Mouse (Mus musculus) lung, adult 2 months (tissue): ENCODE measurements around the gene Olfr544. TPM values are rescaled to one million over a fixed set of nuclear protein-coding genes. Genes with fewer than 3 reads are reported as not detected.

Source experiments
- DNase-seq: peaks from one replicate; pipeline ENCODE4 v3.0.0; 2022
- H3K4me1 ChIP-seq: fragments of 200-500 bp; 2 replicates; pipeline ENCODE4 v1.6.1; 2011; ENCODE audit warnings: low read length; ENCODE audit not compliant: control insufficient read depth, insufficient read depth
- H3K4me3 ChIP-seq: fragments of 200-500 bp; replicated peaks from 2 replicates; pipeline ENCODE3; 2011; ENCODE audit warnings: low read depth, mild to moderate bottlenecking, control low read depth, low read length; ENCODE audit errors: extremely low read depth
- CTCF ChIP-seq: fragments of 200-500 bp; IDR thresholded peaks from 2 replicates; pipeline ENCODE4 v1.5.1; 2011; ENCODE audit warnings: mild to moderate bottlenecking, low read length, control low read depth; ENCODE audit not compliant: insufficient read depth
- POLR2A ChIP-seq: fragments of 200-500 bp; IDR thresholded peaks from 2 replicates; pipeline ENCODE4 v1.6.1; 2011; ENCODE audit warnings: low read depth, mild to moderate bottlenecking, control low read depth, low read length, borderline replicate concordance; ENCODE audit errors: extremely low read depth
- WGBS: fragments of 180-500 bp; shearing (Covaris S2); methylation state at CpG from one replicate; pipeline ENCODE4 v1.1.7; 2018; 5-methylcytosine and 5-hydroxymethylcytosine counted together
- polyA plus RNA-seq: library from polyadenylated mRNA; depleted of rRNA; stranded (reverse); fragments of >200 nt; gene quantifications from 2 replicates; pipeline ENCODE4 v1.2.3, GENCODE M21; 2012; rRNA removed

Gene Olfr544
- polyA plus RNA-seq, 1 experiment, result not detected

DNA sequence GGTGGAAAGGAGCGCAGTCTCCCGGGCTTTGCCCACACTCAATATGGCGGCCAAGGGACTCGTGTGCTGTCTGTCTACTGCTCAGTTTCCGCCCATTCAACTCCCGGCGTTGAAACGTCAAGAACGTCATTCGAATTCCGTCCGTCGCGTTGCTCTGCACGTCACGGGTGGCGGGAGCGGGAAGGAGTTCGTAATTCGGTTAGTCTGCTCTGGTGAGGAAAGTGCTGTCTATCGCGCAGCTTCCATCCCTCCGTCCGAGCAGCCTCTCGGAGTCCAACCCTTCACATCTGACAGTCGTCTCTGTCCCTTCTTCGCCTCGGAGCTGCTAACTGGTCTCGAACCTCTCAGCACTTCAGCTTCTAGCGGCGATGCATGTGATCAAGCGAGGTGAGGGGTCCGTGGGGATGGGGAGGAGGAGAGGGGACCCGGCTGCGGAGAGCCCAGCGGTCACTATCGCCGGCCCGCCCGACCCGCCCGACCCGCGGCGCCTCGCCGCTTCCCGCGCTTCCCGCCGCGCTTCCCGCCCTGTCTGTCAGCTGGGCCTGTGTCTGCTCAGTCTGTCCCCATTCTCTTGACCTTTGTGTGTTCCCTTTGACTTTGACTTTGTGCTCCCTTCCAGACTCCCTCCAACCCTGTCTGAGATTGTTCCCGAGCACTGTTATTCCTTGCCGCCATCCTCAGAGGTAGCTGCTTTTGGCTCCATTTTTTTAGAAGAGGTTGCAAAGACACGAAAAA, 46.3 kb downstream of the Olfr544 start, which contains the start of gene Rrm1:
Gene Rrm1, plus strand, starts transcription at position 39 of the 735 bp plus-strand sequence.
- under 1% methylated on average over 56 of the region's 56 CpGs for WGBS
- Histone ChIP-seq H3K4me3 (peak within 1 kb of the TSS; percentile 78), H3K4me1 (no peaks in the 10 kb centered on the region)
- peak; percentile 95 for DNase-seq
- TF ChIP-seq POLR2A (peak; percentile 69; the same call in 1 of the 2 replicates), CTCF (no peak)

DNA sequence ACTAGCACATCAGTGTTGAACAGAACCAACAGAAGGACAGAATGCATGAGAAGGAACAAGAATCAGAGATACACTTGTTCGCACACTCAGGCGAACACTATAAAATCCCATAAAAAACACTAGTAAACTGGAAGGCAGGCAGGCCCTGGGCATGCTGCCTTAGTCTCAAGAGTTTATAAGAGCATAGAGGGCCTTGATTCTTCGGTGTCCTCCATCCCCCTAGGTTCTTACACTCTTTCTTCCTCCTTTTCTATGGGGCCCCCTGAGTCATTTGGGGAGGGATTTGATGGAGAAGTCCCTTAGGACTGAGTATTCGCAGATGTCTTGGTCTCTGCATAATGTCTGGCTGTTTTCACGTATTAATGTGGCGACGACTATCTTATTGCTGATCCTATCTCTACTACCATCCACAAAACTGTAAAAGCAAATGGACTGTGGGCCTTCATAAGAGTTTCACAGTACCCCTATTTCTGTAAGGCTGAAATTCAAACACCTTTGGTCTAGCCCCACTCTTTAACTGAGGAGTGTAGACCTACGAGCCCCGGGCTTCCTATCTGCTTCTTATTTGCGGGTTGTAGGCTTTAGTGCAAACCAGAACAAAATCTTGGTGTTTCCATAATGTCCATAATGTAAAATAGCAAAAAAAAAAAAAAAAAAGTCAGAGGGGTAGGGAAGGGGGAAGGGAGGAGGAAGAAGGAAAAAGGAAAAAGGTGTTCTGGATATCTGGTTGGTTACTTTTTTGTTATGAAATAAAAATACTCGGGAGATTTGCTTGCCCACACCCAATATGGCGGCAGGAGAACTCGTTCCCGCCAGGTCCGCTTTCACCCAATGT, 47.1 kb downstream of the Olfr544 start:
- no peaks in the 10 kb centered on the region for H3K4me1 ChIP-seq
- H3K4me3 ChIP-seq, result peak overlapping the region; percentile 78
- no peak for TF ChIP-seq CTCF
- TF ChIP-seq POLR2A, result no peak
- no peak for DNase-seq
- 53% methylated on average over 15 of the region's 15 CpGs for WGBS

DNA sequence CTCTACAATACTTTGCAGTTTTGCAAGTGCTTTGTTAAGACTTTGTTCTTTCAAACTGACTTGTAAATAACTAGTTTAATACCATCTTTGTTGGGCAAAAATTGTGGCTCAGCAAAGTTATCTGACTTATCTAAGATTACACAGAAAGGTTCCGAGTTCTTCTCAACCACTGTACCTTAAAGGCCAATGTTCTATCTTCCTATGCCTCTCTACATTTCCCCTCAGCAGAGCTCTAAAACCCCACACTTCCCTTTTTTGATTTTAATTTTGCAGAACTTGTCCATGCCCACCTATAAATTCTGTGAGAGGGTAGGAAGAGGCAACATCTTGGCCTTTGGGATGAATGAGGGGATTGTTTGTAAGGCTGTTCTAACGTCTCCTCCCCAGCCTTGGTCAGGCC, 53.8 kb downstream of the Olfr544 start:
- Histone ChIP-seq H3K4me1 (no peaks in the 10 kb centered on the region), H3K4me3 (no peak overlapping the region)
- DNase-seq, result no peak
- no peak for TF ChIP-seq POLR2A
- TF ChIP-seq CTCF, result no peak
- 84% methylated on average over 2 of the region's 2 CpGs for WGBS

Other genes with a start within 250 kb of the Olfr544 start
- 101 and 113 TPM in 2 replicates for gene Rhog, start 232.3 kb downstream of the Olfr544 start, polyA plus RNA-seq
- gene Stim1, start 220.5 kb downstream of the Olfr544 start, polyA plus RNA-seq, result 74.0 and 78.7 TPM in 2 replicates
- gene Rrm1, start 46.6 kb downstream of the Olfr544 start, polyA plus RNA-seq, result 5.9 and 7.2 TPM in 2 replicates
- gene Olfr543, start 6.6 kb downstream of the Olfr544 start, polyA plus RNA-seq, result not detected in 2 replicates
- gene Olfr545, start 11.3 kb upstream of the Olfr544 start, polyA plus RNA-seq, result not detected in 2 replicates
- gene Olfr547, start 46.4 kb upstream of the Olfr544 start, polyA plus RNA-seq, result not detected in 2 replicates
- gene Olfr548-ps1, start 52.6 kb upstream of the Olfr544 start, polyA plus RNA-seq, result not detected in 2 replicates
- gene Olfr549, start 61.6 kb upstream of the Olfr544 start, polyA plus RNA-seq, result not detected in 2 replicates
- 6.1 and 9.7 TPM in 2 replicates for gene Trim21, start 77.2 kb upstream of the Olfr544 start, polyA plus RNA-seq
- gene Olfr550, start 83.1 kb upstream of the Olfr544 start, polyA plus RNA-seq, result 8.4 and 9.4 TPM in 2 replicates
- gene Olfr551, start 103.6 kb upstream of the Olfr544 start, polyA plus RNA-seq, result not detected in 2 replicates
- gene Olfr552, start 109.5 kb upstream of the Olfr544 start, polyA plus RNA-seq, result 0.13 and 0.16 TPM in 2 replicates
- not detected in 2 replicates for gene Olfr553, start 129.9 kb upstream of the Olfr544 start, polyA plus RNA-seq
- not detected in 2 replicates for gene Olfr554, start 150.1 kb upstream of the Olfr544 start, polyA plus RNA-seq
- gene Olfr555, start 170.5 kb upstream of the Olfr544 start, polyA plus RNA-seq, result not detected in 2 replicates
- gene Olfr556, start 176.6 kb upstream of the Olfr544 start, polyA plus RNA-seq, result 0.12 and 0.19 TPM in 2 replicates
- gene Trim68, start 199.0 kb upstream of the Olfr544 start, polyA plus RNA-seq, result 16.7 and 23.7 TPM in 2 replicates
- gene Olfr557, start 207.6 kb upstream of the Olfr544 start, polyA plus RNA-seq, result 0.26 TPM in 1 of 2 replicates, not detected in the other
- gene Olfr558, start 213.9 kb upstream of the Olfr544 start, polyA plus RNA-seq, result 0.17 and 0.37 TPM in 2 replicates
- not detected in 2 replicates for gene Olfr33, start 230.8 kb upstream of the Olfr544 start, polyA plus RNA-seq
- gene Olfr559, start 239.2 kb upstream of the Olfr544 start, polyA plus RNA-seq, result not detected in 2 replicates